Mouse (Mus musculus) R1 (cell line): ENCODE measurements around the gene Ankrd36.
A peak's percentile ranks its signal among the peaks of the same experiment; 100 is the strongest.

Experiments used
- DNase-seq: peaks from one replicate; pipeline ENCODE4 v3.0.0-alpha.2; 2018; ENCODE audit warnings: low read depth, low spot score

Ankrd36 gene

DNA sequence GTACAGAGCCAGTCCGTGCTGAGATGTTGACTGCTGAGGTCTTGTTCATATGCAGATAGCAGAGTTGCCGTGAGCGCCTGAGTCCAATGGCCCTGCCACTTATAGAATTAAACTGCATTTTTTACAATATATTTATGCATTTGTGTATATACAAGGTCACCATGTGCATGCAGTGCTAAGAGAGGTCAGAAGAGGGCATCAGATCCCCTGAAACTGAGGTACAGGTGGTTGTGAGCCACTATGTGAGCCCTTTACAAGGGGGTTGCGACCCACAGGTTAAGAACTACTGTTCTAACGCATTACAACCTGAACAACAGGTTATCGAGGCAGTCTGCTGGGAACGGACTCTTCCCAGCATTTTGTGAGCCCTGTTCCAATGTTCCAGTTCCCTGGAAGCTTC lies 80.8 kb downstream of the Ankrd36 start:
- peak; percentile 60 for DNase-seq

DNA sequence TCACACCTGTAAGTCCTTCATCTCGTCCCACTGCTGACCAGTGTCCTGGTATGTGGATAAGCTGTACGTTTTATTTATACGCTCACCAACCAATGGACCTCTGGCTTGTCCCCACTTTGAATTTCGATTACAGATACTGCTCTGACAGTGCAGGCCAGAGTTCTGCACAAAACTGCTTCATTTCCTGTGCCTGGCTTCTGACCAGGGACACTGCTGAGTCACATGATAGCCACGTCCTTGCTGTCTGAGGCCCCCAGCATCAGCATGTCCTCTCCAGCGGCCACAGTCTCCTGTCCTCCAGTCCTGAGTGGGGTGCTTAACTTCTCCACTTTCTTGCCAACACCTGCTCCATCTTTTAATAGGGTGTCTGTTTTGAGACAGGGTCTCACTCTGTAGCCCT lies 113.1 kb downstream of the Ankrd36 start:
- DNase-seq: no peak

DNA sequence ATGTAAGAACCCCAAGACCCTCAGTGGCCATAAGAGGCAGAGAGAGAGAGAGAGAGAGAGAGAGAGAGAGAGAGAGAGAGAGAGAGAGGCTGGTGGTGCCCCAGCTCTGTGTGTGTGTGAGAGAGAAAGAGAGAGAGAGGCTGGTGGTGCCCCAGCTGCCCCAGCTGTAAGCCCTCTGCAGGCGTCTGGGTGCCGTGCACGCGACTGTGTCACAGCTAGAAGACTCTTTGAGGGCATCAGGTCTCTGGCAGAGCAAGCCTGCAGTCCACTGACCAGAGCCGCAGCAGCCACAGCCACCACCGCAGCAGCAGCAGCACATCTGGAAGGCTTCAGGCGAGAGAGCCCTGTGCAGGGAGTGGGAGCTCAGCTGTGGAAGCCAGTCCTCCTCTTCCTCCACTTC lies 114.8 kb downstream of the Ankrd36 start:
- no peak for DNase-seq

DNA sequence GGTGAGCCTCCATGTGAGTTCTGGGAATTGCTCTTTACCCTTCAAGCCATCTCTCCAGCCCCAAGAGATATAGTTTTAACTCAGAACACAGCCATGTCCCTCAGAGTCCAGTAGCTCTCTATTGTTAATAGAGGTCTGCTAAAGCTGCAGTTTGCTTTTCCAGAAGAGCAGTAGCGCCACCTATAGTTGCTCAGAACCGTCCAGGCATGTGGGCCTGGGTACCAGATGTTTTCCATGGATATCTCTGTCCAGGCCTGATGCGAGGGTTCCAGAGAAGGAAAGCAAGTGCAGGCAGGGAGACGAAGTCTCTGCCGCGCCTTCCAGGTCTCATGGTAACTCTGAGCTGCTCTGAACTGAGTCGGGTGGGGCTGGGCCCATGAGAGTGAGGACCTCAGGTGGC lies 122.3 kb downstream of the Ankrd36 start:
- peak; percentile 73 for DNase-seq

DNA sequence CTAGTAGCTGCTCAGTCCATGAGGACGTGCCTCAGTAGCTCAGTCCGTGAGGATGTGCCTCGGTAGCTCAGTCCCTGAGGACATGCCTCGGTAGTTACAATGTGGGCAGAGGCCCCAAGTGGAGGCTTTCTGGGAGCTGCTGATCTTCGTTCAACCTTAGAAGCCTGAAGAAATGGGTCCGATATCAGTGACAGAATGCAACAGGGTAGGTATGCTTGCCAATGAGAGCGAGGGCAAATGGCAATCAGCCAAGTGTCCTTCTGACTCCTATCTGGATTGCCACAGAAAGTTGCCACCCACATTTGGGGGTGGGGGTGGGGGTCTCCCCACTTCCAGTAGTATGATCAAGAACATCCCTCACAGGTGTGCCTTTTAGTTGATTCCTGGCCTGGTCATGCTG lies 131.3 kb downstream of the Ankrd36 start:
- peak; percentile 7 for DNase-seq

DNA sequence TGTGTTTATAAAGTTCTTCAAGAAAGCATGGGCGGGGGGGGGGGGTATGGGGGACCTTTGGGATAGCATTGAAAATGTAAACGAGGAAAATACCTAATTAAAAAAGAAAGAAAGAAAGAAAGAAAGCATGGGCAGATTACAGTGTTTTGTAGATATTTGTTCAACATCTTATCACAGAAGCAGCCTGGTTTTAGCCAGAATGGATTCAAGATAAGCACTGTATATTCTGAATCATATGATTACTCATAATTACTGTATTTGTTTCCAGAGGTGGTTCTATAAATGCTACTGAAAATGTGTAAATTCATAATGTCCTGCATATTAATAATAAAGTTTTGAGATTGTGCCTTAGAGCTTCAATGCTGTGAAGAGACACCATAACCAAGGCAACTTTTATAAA lies 131.8 kb downstream of the Ankrd36 start:
- no peak for DNase-seq

DNA sequence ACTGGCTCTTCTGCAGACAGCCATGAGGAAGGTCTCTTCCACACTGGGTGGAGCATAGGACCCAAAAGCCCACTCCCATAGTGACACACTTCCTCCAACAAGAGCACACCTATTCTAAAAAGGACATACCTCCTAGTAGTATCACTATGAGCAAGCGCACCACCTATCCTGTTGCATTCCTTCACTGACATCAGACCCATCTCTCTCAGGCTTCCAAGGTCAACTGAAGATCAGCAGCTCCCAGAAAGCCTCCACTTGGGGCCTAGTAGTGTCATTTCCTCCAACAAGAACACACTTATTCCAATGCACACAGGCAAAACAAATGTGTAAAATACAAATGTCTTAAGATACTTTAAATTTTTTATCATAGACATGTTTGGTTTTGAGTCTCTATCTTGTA lies 132.3 kb downstream of the Ankrd36 start:
- DNase-seq: peak; percentile 79

DNA sequence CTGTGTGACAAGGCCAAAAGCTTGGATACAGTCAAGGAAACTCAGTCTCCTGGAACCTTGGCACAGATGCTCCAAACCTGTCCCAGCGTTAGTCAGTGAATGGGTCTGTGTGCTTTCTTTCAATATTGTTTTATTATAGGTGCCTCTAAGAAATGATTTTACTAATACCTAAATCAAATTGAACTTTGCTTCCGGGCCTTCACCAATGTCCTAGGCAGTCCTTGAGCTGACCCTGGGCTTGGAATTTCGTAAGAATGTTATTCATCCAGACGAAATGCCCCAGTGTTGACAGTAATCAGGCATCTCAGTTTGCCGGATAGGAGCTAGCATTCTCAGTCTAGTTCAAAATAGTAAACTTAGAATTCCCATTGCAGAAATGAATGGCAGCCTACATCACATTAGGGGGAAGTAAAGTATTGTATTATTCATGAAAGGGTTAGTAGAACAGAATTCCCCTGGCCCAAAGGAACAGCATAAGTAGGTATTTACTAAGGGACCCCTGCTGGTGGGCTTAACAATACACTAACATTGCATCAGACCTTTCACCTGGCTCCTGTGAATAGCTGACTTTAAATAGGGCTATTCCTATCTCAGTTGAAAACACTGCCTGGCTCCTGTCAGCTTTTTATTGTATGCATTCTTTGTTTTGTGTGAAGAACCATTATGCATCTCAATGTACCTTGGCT lies 132.9 kb downstream of the Ankrd36 start:
- DNase-seq: peak; percentile 94

DNA sequence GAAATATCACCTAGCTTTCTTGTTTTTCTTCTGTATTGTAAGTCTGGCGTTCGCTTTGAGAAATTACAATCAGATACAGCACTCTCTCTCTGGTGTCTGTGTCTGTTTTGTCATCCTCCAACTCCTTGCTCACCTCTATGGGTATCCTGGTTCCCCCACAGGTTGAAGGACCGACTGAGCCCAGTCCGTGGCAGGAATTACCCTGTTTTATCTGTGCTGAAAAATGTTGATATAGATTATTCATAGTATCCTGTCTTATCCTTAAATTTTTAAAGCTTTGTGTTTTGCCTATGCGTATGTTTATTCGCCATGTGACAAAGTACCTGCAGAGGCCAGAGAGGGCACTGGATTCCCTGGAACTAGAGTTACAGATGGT lies 133.5 kb downstream of the Ankrd36 start:
- no peak for DNase-seq

DNA sequence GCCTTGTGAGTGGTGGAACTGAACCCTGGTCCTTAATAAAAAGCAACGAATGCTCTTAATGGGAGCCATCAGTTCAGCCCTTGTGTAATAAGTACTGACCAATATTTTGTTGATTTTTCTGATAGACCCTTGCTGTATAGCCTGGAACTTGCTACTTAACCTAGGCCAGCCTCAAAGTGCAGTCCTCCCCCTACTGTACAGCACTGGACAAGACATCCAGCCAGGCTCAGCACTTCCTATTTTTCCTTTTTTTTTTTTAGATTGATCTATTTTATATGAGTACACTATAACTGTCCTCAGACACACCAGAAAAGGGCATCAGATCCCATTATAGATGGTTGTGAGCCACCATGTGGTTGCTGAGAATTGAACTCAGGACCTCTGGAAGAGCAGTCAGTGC lies 133.9 kb downstream of the Ankrd36 start:
- DNase-seq: no peak

DNA sequence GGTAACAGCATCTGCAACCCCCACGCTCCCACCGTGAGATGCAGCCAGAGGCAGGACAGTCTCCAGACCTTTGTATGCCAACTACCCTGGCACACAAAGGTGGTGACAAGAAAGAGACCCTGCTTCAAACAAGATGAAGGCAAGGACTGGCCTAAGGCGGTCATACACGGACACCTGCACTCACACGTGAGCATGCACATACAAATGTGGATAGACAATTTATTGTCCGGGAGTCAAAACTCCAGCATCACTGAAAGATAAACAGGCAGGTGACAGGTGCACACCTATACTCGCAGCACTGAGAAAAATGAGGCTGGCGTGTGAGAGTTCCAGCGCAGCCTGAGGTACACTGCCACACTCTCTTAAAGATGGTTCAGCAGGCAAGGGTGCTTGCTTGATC lies 136.5 kb downstream of the Ankrd36 start:
- DNase-seq: peak; percentile 2

DNA sequence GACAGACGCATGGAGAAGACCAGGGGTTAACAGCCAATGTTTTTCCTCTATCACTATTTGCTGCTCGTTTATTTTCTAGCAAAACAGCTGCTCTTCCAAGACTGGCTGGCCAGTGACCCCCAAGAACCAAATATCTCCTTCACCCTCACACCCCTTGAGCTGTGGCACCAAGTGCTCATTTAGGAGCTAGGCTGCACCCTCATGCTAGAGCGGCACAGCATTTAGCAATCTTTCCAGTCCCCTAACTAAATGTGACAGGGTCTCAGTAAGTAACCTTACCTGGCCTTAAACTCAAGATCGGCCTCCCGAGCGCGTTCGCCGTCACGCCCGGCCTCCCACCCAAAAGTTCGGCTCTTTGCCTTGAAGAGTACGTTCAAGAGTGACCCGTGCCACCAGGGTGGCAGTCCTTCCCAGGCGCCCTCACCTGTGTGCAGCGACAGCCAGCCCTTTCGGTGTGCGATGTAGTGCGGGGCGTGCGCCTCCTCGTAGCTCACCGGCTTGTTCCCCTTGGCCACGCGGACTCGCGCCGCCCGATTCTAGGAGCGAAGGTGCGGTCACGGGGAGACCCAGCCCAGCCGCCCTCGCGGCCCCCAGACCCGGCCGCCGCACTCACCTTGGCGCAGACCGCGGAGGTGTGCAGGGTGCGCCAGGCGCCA lies 137.5 kb downstream of the Ankrd36 start:
- peak; percentile 56 for DNase-seq

DNA sequence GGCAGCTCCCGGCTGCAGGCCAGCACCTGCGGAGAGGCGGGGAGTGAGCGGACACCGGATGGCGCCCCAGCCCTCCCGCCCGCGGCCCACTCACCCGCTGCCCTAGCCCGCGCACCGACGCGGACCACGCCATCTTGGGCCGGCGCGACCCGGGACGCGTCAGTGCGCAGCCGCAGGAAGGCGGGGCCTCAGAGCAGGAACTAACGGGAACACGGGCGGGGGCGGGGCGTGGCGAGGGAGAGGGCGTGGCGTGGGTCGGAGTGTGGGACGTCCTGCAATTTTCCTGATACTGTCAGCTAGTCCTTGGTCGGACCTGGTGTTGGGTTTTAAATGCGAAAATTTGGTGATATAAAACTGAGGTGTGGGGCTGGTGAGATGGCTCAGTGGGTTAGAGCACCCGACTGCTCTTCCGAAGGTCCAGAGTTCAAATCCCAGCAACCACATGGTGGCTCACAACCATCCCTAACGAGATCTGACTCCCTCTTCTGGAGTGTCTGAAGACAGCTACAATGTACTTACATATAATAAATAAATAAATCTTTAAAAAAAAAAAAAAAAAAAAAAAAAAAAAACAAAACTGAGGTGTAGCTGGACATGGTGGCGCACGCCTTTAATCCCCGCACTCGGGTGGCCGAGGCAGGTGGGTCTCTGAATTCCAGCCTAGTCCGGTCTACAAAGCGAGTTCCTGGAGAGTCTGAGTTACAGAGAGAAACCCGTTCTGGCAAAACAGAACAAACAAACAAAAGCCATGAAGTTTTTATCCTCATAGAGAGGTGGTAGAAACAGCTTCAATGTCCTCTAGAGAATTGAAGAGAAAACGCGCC lies 138.3 kb downstream of the Ankrd36 start:
- peak; percentile 90 for DNase-seq

DNA sequence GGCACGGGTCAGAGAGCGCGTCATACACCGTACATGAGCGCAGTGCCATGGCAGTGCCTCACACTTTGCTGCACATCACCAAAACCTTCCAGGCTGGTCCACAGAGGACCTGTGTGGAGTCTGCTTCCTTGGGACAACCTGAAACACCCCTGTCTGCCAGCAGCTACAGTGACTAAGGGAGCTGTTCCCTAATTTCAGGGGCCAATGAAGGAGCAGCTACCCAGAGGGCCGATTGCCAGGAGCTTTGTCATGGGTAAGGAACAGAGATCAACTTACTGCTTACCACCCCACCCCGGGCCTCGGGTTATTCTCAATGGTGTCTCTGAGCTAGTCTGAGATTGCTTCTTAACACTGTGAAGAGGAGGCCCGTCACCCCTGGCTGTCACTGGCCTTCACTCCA lies 145.7 kb downstream of the Ankrd36 start:
- DNase-seq: no peak

DNA sequence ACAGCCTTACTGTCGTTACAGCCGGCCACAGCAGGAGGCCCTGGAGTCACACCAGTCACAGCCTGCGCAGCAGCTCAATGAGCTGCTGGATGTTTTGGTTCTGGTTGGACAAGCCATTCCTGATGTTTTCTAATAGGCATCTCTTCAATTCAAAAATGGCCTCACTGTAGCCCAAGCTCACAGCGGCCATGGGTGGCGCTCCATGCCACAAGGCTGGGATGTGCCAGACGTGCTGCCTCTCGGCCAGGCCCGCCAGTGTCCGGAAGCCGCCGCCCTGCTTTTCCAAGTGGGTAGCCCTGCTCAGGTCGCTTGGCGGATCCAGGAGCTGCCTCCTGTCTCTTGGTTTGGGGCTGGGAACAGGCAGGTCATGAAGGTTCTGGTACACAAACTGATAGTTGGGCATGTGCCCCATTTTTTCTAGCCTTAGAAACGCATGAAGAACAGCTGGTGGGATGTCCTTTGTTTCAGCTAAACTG lies 146.2 kb downstream of the Ankrd36 start, which contains the start of gene Mrps24:
Mrps24 (minus strand) TSS at position 51 of the 476 bp plus-strand sequence.
- peak; percentile 29 for DNase-seq

DNA sequence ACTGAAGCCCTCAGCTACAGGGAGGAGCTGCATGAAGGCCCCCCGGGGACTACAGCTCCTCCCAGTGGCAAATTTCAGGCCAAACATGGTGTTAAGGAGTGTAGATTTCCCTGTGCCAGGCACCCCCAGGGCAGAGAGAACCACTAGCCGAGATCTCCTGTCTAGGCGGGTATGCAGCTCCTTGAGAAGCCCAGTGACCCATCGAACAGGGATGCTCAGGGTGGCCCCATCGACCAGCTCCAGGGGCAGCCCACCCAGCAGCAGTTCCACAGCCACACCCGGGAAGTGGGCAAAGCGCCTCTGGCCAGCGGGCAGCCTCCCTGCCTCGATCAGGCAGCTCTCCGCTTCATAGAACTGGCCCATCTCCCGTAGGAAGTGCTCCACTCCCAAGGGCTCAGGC lies 146.8 kb downstream of the Ankrd36 start:
- peak; percentile 23 for DNase-seq

DNA sequence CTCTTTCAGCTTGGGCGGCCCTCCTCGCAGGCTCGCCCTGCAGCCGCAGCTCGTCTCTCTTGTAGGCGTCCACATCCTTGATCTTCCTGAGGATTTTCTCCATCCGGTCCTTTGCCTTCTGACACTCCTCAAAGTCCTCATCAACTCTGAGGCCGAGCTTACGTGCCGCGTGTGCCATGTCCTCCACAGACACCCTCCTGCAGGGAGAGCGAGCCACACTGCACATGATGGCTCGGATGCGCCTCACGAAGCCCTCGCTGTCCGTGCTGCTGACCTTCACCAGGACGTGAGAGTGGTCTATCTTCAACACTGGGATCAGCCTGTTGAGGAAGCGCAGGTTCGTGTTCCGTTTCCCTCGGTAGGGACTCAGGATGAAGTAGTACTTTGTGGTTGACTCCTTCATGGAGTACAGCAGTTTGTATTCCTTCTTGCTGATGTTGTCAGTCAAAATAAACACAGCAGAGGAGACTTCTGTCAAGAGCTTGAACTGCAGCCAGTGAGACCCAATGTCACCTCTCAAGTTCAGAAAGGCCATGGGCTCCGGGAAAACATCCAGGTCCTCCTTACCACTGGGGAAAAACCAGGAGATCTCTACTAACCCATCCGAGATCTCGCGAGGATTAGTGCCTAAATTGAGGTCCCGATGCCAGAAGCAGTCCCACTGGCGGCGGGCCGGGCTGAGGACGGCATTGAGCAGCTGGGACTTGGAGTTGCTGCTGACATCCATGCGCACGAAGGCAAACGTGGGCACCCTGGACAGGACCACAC lies 147.6 kb downstream of the Ankrd36 start:
- peak; percentile 86 for DNase-seq

DNA sequence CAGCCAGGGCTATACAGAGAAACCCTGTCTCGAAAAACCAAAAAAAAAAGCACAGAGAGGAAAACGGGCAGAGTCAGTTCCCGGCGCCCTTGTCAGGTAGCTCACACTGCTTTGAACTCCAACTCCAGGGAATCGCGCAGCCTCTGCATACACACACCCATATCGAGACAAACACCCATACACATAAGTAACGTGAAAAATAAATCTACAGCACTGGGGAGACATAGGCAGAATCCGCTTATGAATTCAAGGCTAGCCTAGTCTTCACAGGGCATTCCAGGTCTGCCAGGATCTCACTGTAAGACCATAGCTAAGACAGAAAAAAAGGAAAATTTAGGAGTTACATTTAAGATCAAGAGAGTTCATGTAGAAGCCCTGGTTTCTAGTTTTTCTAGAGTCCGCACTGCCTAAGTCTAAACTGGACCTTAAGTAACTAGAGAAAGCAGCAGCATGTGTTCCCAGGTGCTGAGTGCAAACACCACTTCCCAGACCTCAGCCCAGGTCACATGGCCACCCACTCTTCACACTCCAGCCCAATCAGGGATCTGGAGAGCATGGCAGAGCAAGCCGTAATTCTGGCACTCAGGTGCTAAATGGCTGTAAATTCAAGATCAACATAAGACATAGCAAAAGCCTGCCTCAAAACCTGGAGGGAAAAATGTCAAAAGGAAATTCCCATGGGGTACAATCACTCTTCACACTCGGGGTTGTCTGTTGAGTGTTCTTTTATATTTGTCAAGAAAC lies 149.3 kb downstream of the Ankrd36 start:
- no peak for DNase-seq

DNA sequence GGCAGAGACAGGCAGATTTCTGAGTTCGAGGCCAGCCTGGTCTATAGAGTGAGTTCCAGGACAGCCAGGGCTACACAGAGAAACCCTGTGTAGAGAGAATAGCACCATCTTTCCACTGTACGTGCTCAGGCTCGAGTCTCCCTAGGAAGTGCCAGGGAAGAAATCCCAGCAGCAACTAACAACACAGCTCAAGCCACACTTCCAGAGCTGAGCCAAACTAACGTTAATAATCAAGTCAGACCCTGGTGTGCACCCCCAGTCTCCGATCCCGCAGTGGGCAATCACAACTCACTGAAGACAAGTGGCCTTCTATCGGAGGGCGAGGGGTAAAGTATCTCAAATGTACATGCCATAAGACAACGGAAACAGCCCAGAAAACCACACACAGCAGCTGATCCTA lies 160.1 kb downstream of the Ankrd36 start:
- no peak for DNase-seq

DNA sequence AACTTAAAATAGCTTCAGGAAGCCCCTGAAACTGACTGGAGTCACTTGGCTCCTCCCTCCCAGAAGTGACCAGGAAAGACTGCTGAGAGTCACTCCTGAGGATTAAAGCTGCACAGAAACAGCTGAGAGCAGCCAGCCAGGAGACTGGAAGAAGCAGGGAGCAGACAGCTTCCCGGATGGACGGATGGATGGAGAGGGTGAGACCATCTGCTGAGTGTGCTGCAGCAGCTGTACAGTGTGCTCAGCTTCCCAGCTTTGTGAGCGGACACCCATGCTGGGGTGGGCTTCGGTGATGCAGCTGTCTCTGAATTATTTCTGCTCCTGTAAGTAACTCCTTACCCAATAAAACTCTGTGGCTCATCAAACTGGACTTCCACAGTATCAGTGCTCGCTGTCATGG lies 162.9 kb downstream of the Ankrd36 start:
- no peak for DNase-seq

DNA sequence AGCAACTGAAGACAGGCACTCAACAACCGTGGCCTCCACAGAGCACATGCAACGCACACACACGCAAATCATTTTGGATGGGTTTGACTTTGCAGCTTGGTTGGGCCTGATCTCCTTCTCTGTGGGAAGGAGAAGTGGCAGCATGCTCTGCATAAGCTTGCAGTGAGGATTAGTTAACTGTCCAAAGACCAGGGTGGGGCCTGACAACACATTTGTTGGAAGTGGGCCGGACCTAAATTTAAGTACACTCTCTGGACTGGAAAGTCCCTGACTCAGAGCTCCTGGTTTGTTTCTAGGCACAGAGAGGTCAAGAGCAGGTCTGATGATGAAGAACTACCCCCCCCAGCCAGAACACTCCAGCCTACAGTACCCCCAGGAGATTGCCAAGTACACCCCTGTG lies 164.8 kb downstream of the Ankrd36 start:
- peak; percentile 47 for DNase-seq
